Mouse (Mus musculus) left cerebral cortex, postnatal 4 days (tissue): ENCODE results near the gene Tmem150b. TPM values are rescaled to one million over a fixed set of nuclear protein-coding genes. Genes with fewer than 3 reads are reported as not detected.
A peak's percentile ranks its signal among the peaks of the same experiment; 100 is the strongest.

ENCODE experiments used
- DNase-seq: peaks from one replicate; pipeline ENCODE4 v3.0.0-alpha.2; 2022
- intact Hi-C: fragments of 180-260 bp; cut with DNase I; formaldehyde crosslinking; loops from one replicate; pipeline ENCODE4 v1.15.1; 2025
- total RNA-seq, 2 experiments: library from RNA; stranded (reverse); gene quantifications; 2 replicates each; pipeline ENCODE4 v1.2.3; 2021

The Tmem150b gene
- not detected for total RNA-seq

DNA sequence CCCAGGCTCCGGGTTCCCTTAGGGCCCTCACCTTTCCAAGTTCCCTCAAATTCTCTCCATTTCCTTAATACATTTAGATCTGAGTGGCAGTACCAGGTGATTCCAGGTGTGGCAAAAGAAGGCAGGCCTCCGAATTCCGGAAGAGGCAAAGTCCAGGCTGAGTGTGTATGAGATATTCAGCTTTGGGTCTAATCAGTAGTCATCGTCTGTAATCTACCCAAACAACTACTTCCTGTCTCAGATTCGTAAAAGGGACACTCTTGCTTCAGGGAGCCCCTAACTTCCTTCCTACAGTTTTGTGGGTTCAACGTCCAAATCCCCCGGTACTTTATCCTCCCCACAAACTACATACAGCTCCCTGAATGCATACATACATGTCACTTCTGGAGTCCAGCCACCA is at the start of gene Tmem150b:
Tmem150b (minus strand) TSS at position 81 of the 400 bp plus-strand sequence.
- intact Hi-C loops: no loop called here
- no peak for DNase-seq

DNA sequence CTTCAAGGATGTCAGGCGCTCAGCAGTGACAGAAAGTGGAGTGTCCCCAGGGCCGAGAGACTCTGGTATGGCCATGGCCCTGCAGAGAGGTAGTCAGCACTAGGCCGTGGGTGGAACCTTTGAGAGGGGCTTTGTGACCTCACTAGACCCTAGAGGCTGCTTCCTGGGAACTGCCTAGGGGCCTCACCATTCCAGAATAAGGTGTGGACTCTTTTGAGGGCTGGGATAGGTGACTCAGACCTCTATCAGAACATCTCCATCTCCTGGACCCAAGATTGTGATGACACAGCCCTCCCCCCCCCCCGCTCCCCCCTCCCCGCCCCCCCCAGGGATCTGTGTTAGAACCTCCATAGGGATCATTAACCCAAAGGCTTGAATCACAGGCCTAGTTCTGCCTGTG is 46.2 kb upstream of the Tmem150b start, which contains the start of gene Fam71e2:
Fam71e2 (minus strand) TSS at position 101 of the 400 bp plus-strand sequence.
- intact Hi-C loops: no loop called here
- DNase-seq: no peak

DNA sequence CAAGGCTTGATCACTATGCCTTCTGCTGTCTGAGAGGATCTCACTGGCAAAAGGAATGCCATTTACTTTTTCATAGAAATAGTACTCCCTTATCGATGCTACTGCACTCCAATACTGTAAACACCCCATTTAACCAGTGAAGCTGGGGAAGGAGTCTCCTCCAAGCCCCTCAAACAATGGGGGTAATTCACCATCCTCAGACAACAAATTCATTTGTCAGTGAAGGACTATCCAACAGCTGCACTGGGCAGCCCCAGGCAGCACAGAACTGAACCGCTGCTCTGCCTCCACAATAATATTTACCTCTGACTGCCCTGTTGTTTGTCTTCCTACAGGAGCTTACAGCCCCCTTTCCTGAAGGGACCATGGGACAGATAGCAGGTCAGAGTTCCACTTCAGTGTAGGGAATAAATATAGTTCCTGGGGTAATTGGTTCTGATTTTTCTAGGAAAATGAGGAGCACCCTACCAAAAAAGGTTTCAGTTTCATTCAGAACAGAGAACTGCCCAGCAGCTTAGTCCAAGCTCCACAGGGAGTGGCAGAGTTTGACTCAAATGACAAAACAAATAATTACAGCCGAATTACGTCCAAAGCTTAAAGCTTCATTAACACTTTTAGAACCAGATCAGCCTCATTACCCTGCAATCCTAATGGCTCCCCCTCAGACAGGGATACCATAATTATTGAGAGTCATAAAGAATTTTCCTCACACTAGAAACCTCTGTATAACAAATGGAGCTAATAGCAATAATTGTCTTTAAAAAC is 40.1 kb upstream of the Tmem150b start:
- intact Hi-C loops: no loop called here
- no peak for DNase-seq

DNA sequence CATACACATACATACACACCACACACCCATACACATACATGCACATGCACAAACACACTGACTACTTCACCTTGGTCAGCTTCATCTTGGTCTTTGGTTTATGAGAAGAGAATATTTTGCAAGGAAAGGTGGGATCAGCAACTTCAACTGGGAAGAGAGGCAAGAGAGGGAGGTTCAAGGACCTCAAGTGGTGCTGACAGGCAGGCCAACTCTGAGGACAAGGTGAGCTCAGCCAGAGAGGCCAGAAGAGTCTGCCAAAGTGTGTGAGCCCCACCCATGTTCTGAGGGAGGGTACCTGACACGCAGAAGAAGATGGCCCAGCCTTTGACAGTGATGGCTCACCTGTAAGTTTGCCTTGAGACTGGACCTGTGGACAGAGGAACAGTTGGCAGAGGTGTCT is 34.6 kb upstream of the Tmem150b start:
- intact Hi-C loops: no loop called here
- DNase-seq: no peak

DNA sequence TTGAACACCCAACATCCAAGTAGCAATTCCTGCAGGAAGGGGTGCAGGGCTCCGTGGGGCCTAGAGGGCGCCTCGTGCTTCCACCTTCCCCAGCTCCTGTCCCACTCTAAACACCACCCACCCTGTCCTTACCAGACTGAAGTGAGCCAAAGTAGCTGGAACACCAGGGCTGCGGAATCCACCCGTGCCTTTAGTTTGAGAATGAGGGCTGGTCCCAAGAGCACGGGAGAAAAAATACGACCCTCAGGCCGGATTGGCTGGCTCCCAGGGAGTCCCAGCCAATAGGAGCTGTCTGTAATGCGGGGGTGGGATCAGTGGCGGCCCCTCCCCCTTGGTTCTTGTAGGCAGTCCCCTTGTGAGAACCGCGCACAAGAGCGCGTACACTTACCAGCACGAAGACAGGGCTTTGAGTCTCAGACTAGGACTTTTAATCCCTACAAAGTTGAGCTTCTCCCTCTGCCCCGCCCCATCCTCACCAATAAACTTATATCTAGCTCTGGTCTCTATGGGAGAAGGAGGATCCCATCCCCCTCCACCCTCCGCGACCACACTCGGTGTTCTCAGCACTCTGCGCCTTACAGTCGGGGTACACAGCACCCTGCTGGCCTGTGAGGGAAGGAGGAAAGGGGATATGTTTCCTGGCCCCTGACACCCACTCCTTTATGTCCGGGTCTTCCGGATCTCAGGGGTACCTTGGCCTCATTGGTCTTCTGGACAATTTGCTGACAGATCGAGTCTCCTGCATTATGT is 27.9 kb upstream of the Tmem150b start, which contains the start of gene Cox6b2:
Cox6b2 (minus strand) TSS at position 274 of the 750 bp plus-strand sequence.
- DNase-seq: peak; percentile 89
- intact Hi-C loops: loop anchor here (5.0 kb wide), 1 partner anchor 34 kb away; the partner anchor contains the start of gene Tmem238

DNA sequence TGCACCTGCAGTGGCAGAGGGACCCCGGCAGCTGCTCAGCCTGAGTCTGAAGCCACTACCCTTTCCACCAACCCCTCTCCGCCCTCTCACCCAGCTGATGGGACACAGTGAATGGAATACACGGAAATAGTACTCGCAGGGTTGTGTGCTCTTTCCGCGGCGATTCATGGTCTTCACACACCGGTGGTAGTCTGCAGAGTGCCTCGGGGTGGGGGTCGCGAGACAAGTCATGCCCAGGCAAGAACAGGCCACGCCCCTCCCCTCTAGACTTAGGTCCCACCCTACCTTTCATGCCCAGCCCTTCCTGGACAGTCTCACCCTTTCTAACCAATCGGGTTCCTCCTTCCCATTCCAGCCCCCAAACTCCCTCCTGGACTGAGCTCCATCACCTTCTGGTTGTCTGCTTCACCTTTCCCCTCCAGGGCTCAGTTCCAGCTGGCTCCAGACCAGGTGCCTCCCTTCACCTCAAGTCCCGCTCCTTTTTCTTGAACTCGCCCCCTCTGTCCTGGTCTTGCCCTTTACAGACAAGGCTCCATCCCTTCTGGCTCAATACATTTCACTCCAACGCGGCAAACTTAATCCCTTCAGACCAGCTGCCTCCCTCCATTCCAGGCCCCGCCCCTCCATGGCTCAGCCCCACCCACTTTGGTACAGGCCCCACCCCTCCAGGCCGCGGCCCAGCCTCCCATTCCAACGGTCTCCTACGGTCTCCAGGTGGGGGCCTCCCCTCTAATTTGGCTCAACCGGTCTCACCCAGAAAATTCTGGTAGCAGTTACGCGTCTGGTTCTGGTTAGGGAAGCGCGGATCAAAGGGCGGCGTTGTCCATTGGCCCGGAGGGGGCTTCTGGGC is 27.1 kb upstream of the Tmem150b start:
- intact Hi-C loops: loop anchor here (5.0 kb wide), 1 partner anchor 35 kb away; the partner anchor contains the start of gene Tmem238
- peak; percentile 47 for DNase-seq

DNA sequence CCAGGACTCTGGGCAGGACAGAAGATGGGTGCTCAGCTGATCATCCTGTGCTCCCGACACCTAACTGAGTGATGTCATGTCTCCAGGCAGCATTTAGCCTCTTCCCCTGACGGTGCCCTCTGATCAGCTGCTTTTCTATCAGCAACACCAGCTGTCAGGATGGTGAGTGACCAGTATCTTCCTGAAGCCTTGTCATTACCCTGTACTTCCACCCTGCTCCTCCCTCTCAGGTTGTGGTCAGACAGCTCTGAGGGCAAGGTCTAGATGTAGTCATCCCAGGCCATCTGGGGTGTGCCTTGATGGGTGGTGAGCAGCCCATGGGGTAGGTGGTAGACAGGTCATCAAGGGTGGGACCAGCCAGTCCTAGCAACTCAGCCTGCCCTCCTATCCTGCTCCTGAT is 24.1 kb upstream of the Tmem150b start:
- no peak for DNase-seq
- intact Hi-C loops: no loop called here

DNA sequence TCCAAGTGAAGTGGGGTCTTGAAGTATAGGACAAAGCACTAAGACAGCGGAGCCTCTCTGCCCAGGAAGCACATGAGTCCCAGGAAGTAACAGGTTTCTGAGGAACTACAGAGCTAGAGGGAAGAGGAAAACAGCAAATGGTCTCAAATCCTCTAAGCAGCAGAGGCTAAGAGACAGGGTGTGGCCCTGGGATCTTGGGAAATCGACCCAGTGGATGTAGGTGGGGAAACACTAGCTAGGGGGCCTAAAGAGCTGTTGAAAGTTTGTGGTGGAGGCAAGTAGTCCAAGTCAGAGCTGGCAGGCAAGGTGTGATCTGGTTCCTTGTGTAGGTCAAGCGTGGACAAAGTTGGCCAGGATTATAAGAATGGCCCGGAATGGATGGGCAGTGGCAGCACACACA is 23.3 kb upstream of the Tmem150b start:
- intact Hi-C loops: no loop called here

DNA sequence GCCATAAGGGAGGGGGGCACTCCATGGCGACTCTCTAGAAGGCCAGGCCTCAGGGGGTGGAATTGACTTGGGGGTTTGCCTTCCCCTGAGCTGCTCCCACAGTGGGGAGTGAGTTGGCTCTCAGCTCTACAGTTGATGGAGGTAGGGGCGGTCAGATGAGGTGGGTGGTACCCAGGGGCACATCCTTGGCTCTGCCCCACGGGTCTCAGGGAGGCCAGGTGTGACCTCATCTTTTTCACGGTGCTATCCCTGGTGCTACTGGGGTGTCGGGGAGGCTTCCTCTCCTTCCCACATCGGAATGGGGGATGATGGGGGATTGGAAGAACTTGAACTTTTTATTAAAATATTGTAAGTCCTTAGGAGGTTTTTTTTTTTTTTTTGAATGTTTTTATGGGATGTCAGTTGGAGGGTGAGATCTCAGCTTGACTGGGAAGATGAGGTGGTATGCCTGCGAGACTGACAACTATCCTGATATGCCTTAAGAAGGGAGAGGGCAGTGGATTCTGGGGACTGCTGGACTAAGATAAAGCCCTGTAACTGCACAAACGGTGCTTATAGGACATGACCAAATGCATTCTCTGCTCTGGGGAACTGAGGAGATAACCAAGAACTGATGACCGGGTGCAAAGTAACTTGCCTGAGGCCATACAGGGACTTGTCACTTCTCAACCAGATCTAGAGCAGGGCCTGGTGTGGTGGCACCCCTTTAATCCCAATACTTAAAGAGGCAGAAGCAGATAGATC is 22.3 kb upstream of the Tmem150b start:
- no peak for DNase-seq
- intact Hi-C loops: no loop called here

More for the DNA sequence above, 23.3 kb upstream of the Tmem150b start:
- DNase-seq: no peak

DNA sequence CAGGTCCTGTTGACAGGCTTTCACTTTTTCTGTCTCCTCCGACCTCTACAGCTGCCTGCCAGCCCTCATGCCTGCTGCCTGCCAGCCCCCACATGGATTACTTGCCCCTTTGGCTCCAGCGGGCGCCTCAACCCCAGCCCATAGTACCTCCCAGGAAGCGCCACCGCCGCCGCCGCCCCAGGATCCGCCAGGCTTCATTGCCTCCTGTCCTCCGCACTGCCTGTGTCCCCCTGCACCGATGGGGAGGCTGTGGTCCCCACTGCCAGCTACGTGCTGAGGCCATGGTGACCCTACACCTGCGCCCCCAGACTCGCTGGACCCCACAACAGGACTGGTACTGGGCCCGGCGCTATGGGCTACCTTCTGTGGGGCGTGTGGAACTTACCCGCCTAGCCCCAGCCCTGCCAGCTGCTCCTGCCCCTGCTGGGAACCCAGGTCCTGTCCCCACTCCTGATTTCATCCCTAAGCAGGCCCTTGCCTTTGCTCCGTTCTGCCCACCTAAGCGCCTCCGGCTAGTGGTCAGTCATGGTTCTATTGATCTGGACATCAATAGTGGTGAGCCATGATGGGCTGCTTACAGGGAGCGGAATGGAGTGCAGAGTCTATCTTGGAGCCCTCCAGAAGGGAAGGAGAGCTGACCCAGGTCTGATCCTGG is 21.4 kb upstream of the Tmem150b start:
- intact Hi-C loops: no loop called here
- no peak for DNase-seq

DNA sequence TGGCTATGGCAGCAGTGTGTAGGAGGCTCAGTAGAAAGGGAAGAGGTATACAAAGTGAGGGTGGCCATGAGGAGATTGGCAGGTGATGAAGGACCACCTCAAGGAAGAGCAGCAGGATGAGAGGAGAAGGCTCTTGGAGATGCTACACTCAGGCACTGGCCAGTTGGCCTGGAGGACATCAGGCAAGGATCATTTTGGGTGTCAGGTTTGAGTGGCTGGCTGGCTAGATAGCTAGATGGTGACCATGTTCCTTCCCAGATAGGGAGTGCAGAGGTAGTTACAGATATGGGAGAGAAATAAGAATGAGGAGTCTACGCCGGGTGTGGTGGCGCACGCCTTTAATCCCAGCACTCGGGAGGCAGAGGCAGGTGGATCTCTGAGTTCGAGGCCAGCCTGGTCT is 19.8 kb upstream of the Tmem150b start:
- DNase-seq: no peak
- intact Hi-C loops: no loop called here

DNA sequence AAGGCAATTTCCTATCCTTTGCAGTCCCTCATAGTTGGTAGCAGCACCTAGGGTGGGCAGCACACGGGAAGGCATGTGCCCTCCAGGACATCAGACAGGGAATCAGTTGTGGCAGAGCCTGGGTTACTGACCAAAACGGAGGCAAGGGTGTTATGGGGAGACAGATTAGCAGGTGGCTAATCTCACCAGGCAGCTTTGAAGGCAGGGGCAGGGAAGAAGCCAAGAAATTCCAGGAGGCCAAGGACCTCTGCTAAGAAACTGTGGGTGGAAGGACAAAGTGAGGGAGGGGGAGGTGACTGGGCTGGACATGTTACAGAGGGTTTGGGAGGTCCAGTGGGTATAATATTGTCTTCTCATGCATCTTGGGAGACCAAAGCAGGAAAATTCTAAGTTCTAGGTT is 18.3 kb upstream of the Tmem150b start:
- intact Hi-C loops: no loop called here

DNA sequence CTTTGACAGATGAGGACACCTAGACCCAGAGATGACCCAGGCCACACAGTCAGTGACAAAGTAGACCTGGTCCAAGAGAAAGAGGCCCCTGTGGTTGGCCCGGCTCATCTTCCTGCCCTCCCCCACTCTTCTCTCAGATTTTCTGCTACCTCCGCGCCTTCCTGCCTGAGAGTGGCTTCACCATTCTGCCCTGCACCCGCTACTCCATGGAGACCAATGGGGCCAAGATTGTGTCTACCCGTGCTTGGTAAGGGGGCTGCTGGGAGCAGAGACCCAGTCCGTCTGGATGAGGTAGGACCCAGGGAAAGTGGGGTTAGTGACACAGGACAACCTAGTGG is 17.4 kb upstream of the Tmem150b start:
- intact Hi-C loops: no loop called here
- no peak for DNase-seq

More for the DNA sequence above, 18.3 kb upstream of the Tmem150b start:
- no peak for DNase-seq

DNA sequence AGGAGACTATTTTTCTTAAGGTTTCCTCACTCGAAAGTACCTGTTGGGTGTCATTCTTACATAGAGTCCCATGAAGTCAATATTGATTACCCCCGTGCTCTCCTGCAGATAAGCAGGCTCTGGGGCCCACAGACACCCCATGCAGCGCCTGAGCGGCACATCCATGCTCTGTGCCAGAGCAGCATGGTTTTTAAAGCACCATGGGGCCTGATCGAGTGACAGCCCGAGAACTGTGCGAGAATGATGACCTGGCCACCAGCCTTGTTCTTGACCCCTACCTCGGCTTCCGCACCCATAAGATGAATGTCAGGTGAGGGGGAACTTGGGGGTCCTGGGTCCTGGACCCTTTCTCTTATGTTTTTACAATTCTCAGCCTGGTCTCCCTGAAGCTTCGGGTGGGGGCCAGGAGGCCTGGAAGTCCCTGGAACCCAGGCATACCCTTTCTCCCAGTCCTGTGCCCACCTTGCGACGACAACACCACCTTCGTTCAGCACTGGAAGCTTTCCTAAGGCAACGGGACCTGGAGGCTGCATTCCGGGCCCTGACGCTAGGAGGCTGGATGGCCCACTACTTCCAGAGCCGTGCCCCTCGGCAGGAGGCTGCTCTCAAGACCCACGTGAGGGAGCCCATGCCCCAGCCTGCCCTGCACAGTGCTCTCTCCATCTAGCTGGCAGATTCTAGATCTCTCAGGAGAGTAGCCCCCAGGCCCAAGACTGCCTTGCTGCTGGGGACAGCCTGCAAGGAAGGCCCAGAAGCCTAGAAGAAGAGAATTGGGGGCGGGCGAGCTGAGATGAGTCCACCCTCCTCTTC is 16.8 kb upstream of the Tmem150b start:
- intact Hi-C loops: no loop called here
- no peak for DNase-seq

DNA sequence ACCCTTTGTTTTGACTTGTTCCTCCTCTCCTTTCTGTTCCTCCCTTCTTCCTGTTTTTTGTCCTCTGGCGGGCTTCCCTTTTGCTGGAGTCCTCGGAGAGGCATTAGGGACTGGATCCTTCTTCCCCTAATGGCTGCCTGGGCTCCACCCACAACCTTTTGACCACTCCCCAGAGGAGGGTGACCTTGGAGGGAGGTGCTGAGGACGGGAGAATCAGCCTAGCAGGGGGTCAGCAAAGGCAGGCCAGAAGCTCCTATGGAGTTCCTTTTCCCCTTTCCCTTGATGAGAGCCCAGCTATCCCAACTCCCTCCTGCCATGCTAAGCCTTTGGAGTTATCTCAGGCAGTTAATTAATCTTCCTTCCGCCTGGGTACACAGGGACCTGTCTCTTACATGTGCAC is 16.1 kb upstream of the Tmem150b start:
- peak; percentile 52 for DNase-seq
- intact Hi-C loops: no loop called here

DNA sequence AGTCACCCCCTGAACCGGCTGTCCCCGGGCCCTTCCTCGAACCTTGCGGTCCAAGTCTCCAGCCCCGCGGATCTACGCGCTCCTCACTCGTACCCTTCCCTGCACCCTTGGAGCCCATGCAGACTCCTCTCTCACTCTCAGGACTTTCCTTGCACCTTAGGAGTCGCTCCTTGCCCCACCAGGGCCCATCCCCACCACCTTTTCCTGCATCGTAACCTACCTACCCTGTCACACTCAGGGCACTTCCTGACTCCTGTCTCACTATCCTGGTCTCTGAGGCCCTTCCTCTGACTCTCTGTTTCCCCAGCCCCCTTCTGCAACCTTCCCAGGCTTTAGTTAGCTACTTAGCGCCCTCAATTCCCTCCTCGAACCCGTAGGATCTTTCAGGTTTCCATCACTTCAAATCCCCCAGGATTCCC is 15.3 kb upstream of the Tmem150b start:
- intact Hi-C loops: no loop called here
- no peak for DNase-seq

DNA sequence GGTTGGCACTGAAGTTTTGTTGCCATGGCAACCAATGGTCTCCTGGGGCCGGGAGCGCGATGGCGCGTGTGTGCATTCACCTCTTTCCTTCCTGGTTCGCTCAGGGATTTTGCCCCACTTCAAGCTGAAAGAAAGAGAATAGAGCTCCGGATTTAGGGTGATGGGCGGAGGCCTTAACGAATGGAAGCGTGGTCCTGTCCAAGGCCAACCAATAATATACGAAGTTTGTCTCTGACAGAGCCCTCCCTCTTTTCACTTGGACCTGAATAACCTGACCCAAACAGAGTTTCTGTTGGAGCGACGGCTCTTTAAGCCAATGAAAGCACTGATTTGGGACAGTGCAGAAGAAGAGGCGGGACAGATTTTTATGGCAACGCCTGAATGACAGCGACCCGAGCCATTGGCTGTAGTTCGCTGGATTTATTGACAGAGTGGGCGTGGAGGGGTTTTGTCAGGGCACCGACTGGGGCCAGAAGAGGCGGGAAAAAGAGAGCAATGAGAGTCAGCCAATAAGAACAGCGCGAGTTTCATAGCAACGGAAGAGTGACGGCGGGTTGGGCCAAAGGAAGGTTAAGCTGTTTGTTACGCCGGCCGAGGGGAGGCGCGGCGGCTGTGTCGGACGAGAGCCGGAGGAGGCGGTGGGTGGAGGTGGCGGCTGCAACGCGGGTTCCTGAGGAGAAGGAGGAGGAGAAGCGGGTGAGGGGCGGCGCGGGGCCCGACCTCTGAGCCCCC is 14.7 kb upstream of the Tmem150b start, which contains the start of gene Kmt5c:
Kmt5c (plus strand) TSS at position 572 of the 732 bp plus-strand sequence.
- peak; percentile 98 for DNase-seq
- intact Hi-C loops: no loop called here

DNA sequence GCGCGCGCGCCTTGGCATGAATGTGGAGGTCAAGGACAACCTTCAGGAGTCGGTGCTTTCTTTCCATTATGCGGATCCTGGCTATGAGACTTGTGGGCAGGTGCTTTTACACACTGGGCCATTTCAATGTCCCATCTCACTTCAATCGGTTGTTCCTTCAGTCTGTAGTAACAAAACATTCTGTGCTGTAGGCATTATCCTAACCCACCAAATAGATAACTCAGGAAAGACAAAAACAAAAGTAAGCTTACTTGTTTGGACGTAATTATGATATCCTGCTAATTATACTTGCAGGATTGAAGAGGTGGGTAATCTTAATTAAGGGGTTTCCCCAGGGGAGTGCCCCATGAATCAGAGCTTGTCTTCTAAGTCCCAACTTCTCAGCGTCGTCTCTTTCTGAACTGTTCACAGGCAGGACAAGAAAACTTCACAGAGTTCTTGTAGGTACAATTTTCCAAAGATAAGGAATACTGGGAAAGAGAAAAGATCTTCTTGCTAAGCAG is 14.0 kb upstream of the Tmem150b start:
- no peak for DNase-seq
- intact Hi-C loops: no loop called here
